Mouse (Mus musculus): ENCODE results near the gene Rfx8. TPM values are rescaled to one million over a fixed set of nuclear protein-coding genes. Genes with fewer than 3 reads are reported as not detected.

The Rfx8 gene
- polyA plus RNA-seq, 1 experiment from 2014 or later: not detected

GRCm38 (mm10) chr1:39687279-39687678, 33.5 kb downstream of the Rfx8 start:
- Histone ChIP-seq H3K27me3 (no peaks in the 10 kb centered on the region), H3K9ac (replicated peaks) (no peak overlapping the region), H3K4me3 (no peak overlapping the region), H3K4me1 (0 out of 2 replicates have a peak, but pooled peaks cover 3% of the 10 kb centered on the region), H3K27ac (replicated peaks) (no peak overlapping the region), H3K4me2 (replicated peaks) (no peak overlapping the region), H3K9me3 (no peaks in the 10 kb centered on the region), H3K36me3 (no peaks in the 10 kb centered on the region)
- no peak for ATAC-seq (replicated peaks)
- WGBS: 75% methylated on average over 9 of the region's 9 CpGs

- no peak overlapping the region for H3K9ac ChIP-seq (replicated peaks)
- no peaks in the 10 kb centered on the region for H3K9me3 ChIP-seq
- WGBS: 3% methylated on average over 1 of the region's 1 CpGs
- no peaks in the 10 kb centered on the region for H3K36me3 ChIP-seq
- ATAC-seq (replicated peaks): peak; percentile 73; the same call in 1 of the 2 replicates
- H3K4me2 ChIP-seq (replicated peaks): no peak overlapping the region
- 0 out of 2 replicates have a peak, but pooled peaks cover 3% of the 10 kb centered on the region for H3K4me1 ChIP-seq
- H3K27ac ChIP-seq (replicated peaks): no peak overlapping the region
- H3K4me3 ChIP-seq: no peak overlapping the region
- no peaks in the 10 kb centered on the region for H3K27me3 ChIP-seq
Observed at GRCm38 (mm10) chr1:39685841-39686240, 35.0 kb downstream of the Rfx8 start.

- ATAC-seq (replicated peaks): no peak
- 97% methylated on average over 5 of the region's 5 CpGs for WGBS
Observed at GRCm38 (mm10) chr1:39681638-39682037, 39.2 kb downstream of the Rfx8 start.

GRCm38 (mm10) chr1:39680546-39680945, 40.3 kb downstream of the Rfx8 start:
- H3K9me3 ChIP-seq: no peaks in the 10 kb centered on the region
- no peak overlapping the region for H3K4me2 ChIP-seq (replicated peaks)
- 72% methylated on average over 6 of the region's 6 CpGs for WGBS
- no peak overlapping the region for H3K4me3 ChIP-seq
- H3K36me3 ChIP-seq: no peaks in the 10 kb centered on the region
- H3K27ac ChIP-seq (replicated peaks): no peak overlapping the region
- H3K27me3 ChIP-seq: no peaks in the 10 kb centered on the region
- no peak for ATAC-seq (replicated peaks)
- H3K9ac ChIP-seq (replicated peaks): no peak overlapping the region
- no peaks in the 10 kb centered on the region for H3K4me1 ChIP-seq

More at GRCm38 (mm10) chr1:39681638-39682037, 39.2 kb downstream of the Rfx8 start:
- Histone ChIP-seq H3K4me3 (no peak overlapping the region), H3K36me3 (no peaks in the 10 kb centered on the region), H3K4me2 (replicated peaks) (no peak overlapping the region), H3K4me1 (0 out of 2 replicates have a peak, but pooled peaks cover 3% of the 10 kb centered on the region), H3K9ac (replicated peaks) (no peak overlapping the region), H3K27me3 (no peaks in the 10 kb centered on the region), H3K27ac (replicated peaks) (no peak overlapping the region), H3K9me3 (no peaks in the 10 kb centered on the region)

GRCm38 (mm10) chr1:39678883-39679282, 41.9 kb downstream of the Rfx8 start:
- Histone ChIP-seq H3K4me3 (no peak overlapping the region), H3K36me3 (no peaks in the 10 kb centered on the region), H3K27ac (replicated peaks) (no peak overlapping the region), H3K4me2 (replicated peaks) (no peak overlapping the region), H3K9me3 (no peaks in the 10 kb centered on the region), H3K9ac (replicated peaks) (no peak overlapping the region), H3K4me1 (no peaks in the 10 kb centered on the region), H3K27me3 (no peaks in the 10 kb centered on the region)
- no peak for ATAC-seq (replicated peaks)
- WGBS: 70% methylated on average over 8 of the region's 8 CpGs

GRCm38 (mm10) chr1:39676221-39676876, 44.4 kb downstream of the Rfx8 start:
- no peak overlapping the region for H3K9ac ChIP-seq (replicated peaks)
- ATAC-seq (replicated peaks): no peak
- no peaks in the 10 kb centered on the region for H3K4me1 ChIP-seq
- H3K27ac ChIP-seq (replicated peaks): no peak overlapping the region
- no peaks in the 10 kb centered on the region for H3K9me3 ChIP-seq
- no peak overlapping the region for H3K4me3 ChIP-seq
- no peaks in the 10 kb centered on the region for H3K27me3 ChIP-seq
- no peaks in the 10 kb centered on the region for H3K36me3 ChIP-seq
- no peak overlapping the region for H3K4me2 ChIP-seq (replicated peaks)
- WGBS: 92% methylated on average over 5 of the region's 5 CpGs

GRCm38 (mm10) chr1:39672362-39673105, 48.3 kb downstream of the Rfx8 start:
- Histone ChIP-seq H3K4me2 (replicated peaks) (no peak overlapping the region), H3K4me3 (no peak overlapping the region), H3K9ac (replicated peaks) (no peak overlapping the region), H3K36me3 (no peaks in the 10 kb centered on the region), H3K27me3 (no peaks in the 10 kb centered on the region), H3K27ac (replicated peaks) (no peak overlapping the region), H3K4me1 (no peaks in the 10 kb centered on the region), H3K9me3 (no peaks in the 10 kb centered on the region)
- ATAC-seq (replicated peaks): no peak
- WGBS: 77% methylated on average over 9 of the region's 9 CpGs

- H3K4me3 ChIP-seq: no peak overlapping the region
- ATAC-seq (replicated peaks): no peak
- H3K27me3 ChIP-seq: no peaks in the 10 kb centered on the region
- no peak overlapping the region for H3K4me2 ChIP-seq (replicated peaks)
- H3K4me1 ChIP-seq: 0 out of 2 replicates have a peak, but pooled peaks cover 3% of the 10 kb centered on the region
- H3K9me3 ChIP-seq: no peaks in the 10 kb centered on the region
- H3K27ac ChIP-seq (replicated peaks): no peak overlapping the region
- H3K36me3 ChIP-seq: no peaks in the 10 kb centered on the region
- WGBS: 93% methylated on average over 17 of the region's 17 CpGs
- H3K9ac ChIP-seq (replicated peaks): no peak overlapping the region
Observed at GRCm38 (mm10) chr1:39670211-39670935, 50.4 kb downstream of the Rfx8 start.

- WGBS: 45% methylated on average over 12 of the region's 12 CpGs
- ATAC-seq (replicated peaks): peak; percentile 38; the same call in 1 of the 2 replicates
- H3K9me3 ChIP-seq: no peaks in the 10 kb centered on the region
- H3K4me1 ChIP-seq: 0 out of 2 replicates have a peak, but pooled peaks cover 3% of the 10 kb centered on the region
- no peak overlapping the region for H3K9ac ChIP-seq (replicated peaks)
- H3K36me3 ChIP-seq: no peaks in the 10 kb centered on the region
- H3K4me2 ChIP-seq (replicated peaks): no peak overlapping the region
- no peak overlapping the region for H3K27ac ChIP-seq (replicated peaks)
- no peak overlapping the region for H3K4me3 ChIP-seq
- no peaks in the 10 kb centered on the region for H3K27me3 ChIP-seq
Observed at GRCm38 (mm10) chr1:39666751-39667252, 54.0 kb downstream of the Rfx8 start.

GRCm38 (mm10) chr1:39664039-39664625, 56.7 kb downstream of the Rfx8 start:
- no peak for ATAC-seq (replicated peaks)
- H3K9me3 ChIP-seq: no peaks in the 10 kb centered on the region
- H3K27me3 ChIP-seq: no peaks in the 10 kb centered on the region
- H3K36me3 ChIP-seq: no peaks in the 10 kb centered on the region
- H3K9ac ChIP-seq (replicated peaks): no peak overlapping the region
- 0 out of 2 replicates have a peak, but pooled peaks cover 3% of the 10 kb centered on the region for H3K4me1 ChIP-seq
- WGBS: 88% methylated on average over 7 of the region's 7 CpGs
- no peak overlapping the region for H3K4me3 ChIP-seq
- H3K27ac ChIP-seq (replicated peaks): no peak overlapping the region
- H3K4me2 ChIP-seq (replicated peaks): no peak overlapping the region

GRCm38 (mm10) chr1:39663050-39663449, 57.7 kb downstream of the Rfx8 start:
- Histone ChIP-seq H3K4me3 (no peak overlapping the region), H3K9me3 (no peaks in the 10 kb centered on the region; the same call in 1 of the 2 replicates), H3K27me3 (no peaks in the 10 kb centered on the region), H3K27ac (replicated peaks) (no peak overlapping the region), H3K9ac (replicated peaks) (no peak overlapping the region), H3K36me3 (no peaks in the 10 kb centered on the region), H3K4me1 (0 out of 2 replicates have a peak, but pooled peaks cover 3% of the 10 kb centered on the region), H3K4me2 (replicated peaks) (no peak overlapping the region)
- ATAC-seq (replicated peaks): no peak
- 87% methylated on average over 4 of the region's 4 CpGs for WGBS

Measured in forebrain, embryonic 15.5 days (tissue).